Mouse (Mus musculus) Patski (cell line): ENCODE data around the gene Slc7a14. TPM values are rescaled to one million over a fixed set of nuclear protein-coding genes. Genes with fewer than 3 reads are reported as not detected.
"Not testable (repeated sequence)": the region's sequence is repeated elsewhere in the genome, so short reads cannot be mapped to it uniquely, and the experiment has no call there.

Experiments
- ATAC-seq: fragments of 100-300 bp; one replicate; pipeline ENCODE4 v1.8.0; 2021
- CTCF ChIA-PET: fragments of 350-600 bp; sonication (Branson Sonifier 250); formaldehyde crosslinking; loops from one replicate; lab custom pipeline; 2022; ENCODE audit warnings: inconsistent platforms; lab: Charles Lee
- POLR2A ChIA-PET: fragments of 350-600 bp; sonication (Branson Sonifier 250); formaldehyde crosslinking; loops from one replicate; lab custom pipeline; 2022; ENCODE audit warnings: antibody characterized with exemption, inconsistent platforms; lab: Charles Lee
- DNase-seq: peaks from one replicate; pipeline ENCODE4 v3.0.0-alpha.2; 2011; ENCODE audit warnings: low read depth, low spot score
- H3K27me3 ChIP-seq: fragments of 371-371 bp; one replicate; pipeline ENCODE4 v1.5.1; 2021
- CTCF ChIP-seq: fragments of 100-300 bp; IDR thresholded peaks from one replicate; pipeline ENCODE4 v1.5.1; 2021
- in situ Hi-C: fragments of 300-500 bp; cut with MboI; formaldehyde crosslinking; loops from 3 replicates; pipeline ENCODE4 v1.11.1; 2018; ENCODE audit warnings: low pct_unique_long_range_greater_than_20kb, mixed read lengths
- polyA plus RNA-seq: library from polyadenylated mRNA; unstranded; gene quantifications from one replicate; pipeline ENCODE4 v1.2.3, GENCODE M21; 2021

Slc7a14 gene
- polyA plus RNA-seq, 1 experiment from 2014 or later: 0.05 TPM

- no peaks in the 10 kb centered on the region for H3K27me3 ChIP-seq
- no peak for TF ChIP-seq CTCF
- ChIA-PET POLR2A (no interaction called here), CTCF (interaction anchor here (0.7 to 1.2 kb wide), 3 partner anchors 8 to 78 kb away, joined by 3 to 5 read pairs (median 3); no protein-coding TSS in a partner anchor)
- ATAC-seq: no peak
- in situ Hi-C loops: no loop called here
- DNase-seq: no peak
Measured at GRCm38 (mm10) chr3:31291673-31292602, 18.2 kb downstream of the Slc7a14 start.

- no peak for DNase-seq
- in situ Hi-C loops: no loop called here
- ChIA-PET POLR2A (interaction anchor here (0.6 kb wide), 1 partner anchor 1290 kb away, joined by 4 read pairs; no protein-coding TSS in a partner anchor), CTCF (interaction anchor here (1.0 to 1.4 kb wide), 3 partner anchors 8 to 15 kb away, joined by 3 to 4 read pairs (median 3); no protein-coding TSS in a partner anchor)
- ATAC-seq: no peak
- no peak for TF ChIP-seq CTCF
- no peaks in the 10 kb centered on the region for H3K27me3 ChIP-seq
Measured at GRCm38 (mm10) chr3:31287421-31287948, 22.7 kb downstream of the Slc7a14 start.

- H3K27me3 ChIP-seq: no peaks in the 10 kb centered on the region
- in situ Hi-C loops: no loop called here
- ChIA-PET POLR2A (interaction anchor here (0.8 kb wide), 1 partner anchor 103 kb away, joined by 3 read pairs; no protein-coding TSS in a partner anchor), CTCF (interaction anchor here (0.9 kb wide), 1 partner anchor 89 kb away, joined by 4 read pairs; no protein-coding TSS in a partner anchor)
- no peak for ATAC-seq
- no peak for DNase-seq
- TF ChIP-seq CTCF: no peak
Measured at GRCm38 (mm10) chr3:31281116-31281515, 29.1 kb downstream of the Slc7a14 start.

- POLR2A ChIA-PET: interaction anchor here (1.1 to 1.2 kb wide), 2 partner anchors 9 to 12 kb away, joined by 3 to 6 read pairs; no protein-coding TSS in a partner anchor
- DNase-seq: peak; percentile 55
- no peak for TF ChIP-seq CTCF
- in situ Hi-C loops: no loop called here
- CTCF ChIA-PET: interaction anchor here (1.0 to 4.9 kb wide), 4 partner anchors 8 to 55 kb away, joined by 4 to 37 read pairs (median 5); no protein-coding TSS in a partner anchor
- H3K27me3 ChIP-seq: no peaks in the 10 kb centered on the region
- ATAC-seq: peak; percentile 52
Measured at GRCm38 (mm10) chr3:31274875-31275274, 35.3 kb downstream of the Slc7a14 start.

GRCm38 (mm10) chr3:31273247-31273646 is 36.9 kb downstream of the Slc7a14 start:
- in situ Hi-C loops, DNase-seq, H3K27me3 ChIP-seq, ATAC-seq, POLR2A ChIA-PET: not testable (repeated sequence)
- CTCF ChIA-PET: interaction anchor here (1.4 to 4.9 kb wide), 4 partner anchors 9 to 23 kb away, joined by 4 to 37 read pairs (median 4); no protein-coding TSS in a partner anchor

GRCm38 (mm10) chr3:31272635-31273034 is 37.5 kb downstream of the Slc7a14 start:
- in situ Hi-C loops: no loop called here
- ChIA-PET POLR2A (interaction anchor here (0.5 to 1.9 kb wide), 2 partner anchors 11 to 955 kb away, joined by 3 to 9 read pairs; no protein-coding TSS in a partner anchor), CTCF (interaction anchor here (1.2 to 4.9 kb wide), 3 partner anchors 9 to 60 kb away, joined by 3 to 37 read pairs (median 4); no protein-coding TSS in a partner anchor)
- ATAC-seq (no peak), DNase-seq (no peak)
- no peaks in the 10 kb centered on the region for H3K27me3 ChIP-seq
- no peak for TF ChIP-seq CTCF

GRCm38 (mm10) chr3:31269551-31270317 is 40.4 kb downstream of the Slc7a14 start:
- in situ Hi-C loops: no loop called here
- ATAC-seq: no peak
- DNase-seq: no peak
- H3K27me3 ChIP-seq: no peaks in the 10 kb centered on the region
- ChIA-PET CTCF (no interaction called here), POLR2A (no interaction called here)
- TF ChIP-seq CTCF: peak; percentile 22

GRCm38 (mm10) chr3:31267921-31268320 is 42.3 kb downstream of the Slc7a14 start:
- ChIA-PET CTCF (interaction anchor here (0.9 to 1.3 kb wide), 3 partner anchors 20 to 224 kb away, joined by 3 to 4 read pairs (median 3); no protein-coding TSS in a partner anchor), POLR2A (interaction anchor here (0.6 kb wide), 1 partner anchor 64 kb away, joined by 3 read pairs; no protein-coding TSS in a partner anchor)
- TF ChIP-seq CTCF: no peak
- in situ Hi-C loops: no loop called here
- DNase-seq: no peak
- no peak for ATAC-seq
- H3K27me3 ChIP-seq: no peaks in the 10 kb centered on the region

GRCm38 (mm10) chr3:31266941-31267340 is 43.2 kb downstream of the Slc7a14 start:
- TF ChIP-seq CTCF: no peak
- ChIA-PET CTCF (interaction anchor here (0.9 to 1.4 kb wide), 6 partner anchors 10 to 225 kb away, joined by 3 to 4 read pairs (median 3); no protein-coding TSS in a partner anchor), POLR2A (interaction anchor here (0.5 kb wide), 1 partner anchor 653 kb away, joined by 3 read pairs; no protein-coding TSS in a partner anchor)
- in situ Hi-C loops: no loop called here
- DNase-seq (no peak), ATAC-seq (no peak)
- no peaks in the 10 kb centered on the region for H3K27me3 ChIP-seq
